Mouse (Mus musculus) layer of hippocampus, adult 9-10 months (tissue): ENCODE results near the gene Zcchc2.

Experiments used
- DNase-seq: peaks from one replicate; pipeline ENCODE4 v3.0.0; 2022; ENCODE audit warnings: low spot score

The Zcchc2 gene

GRCm38 (mm10) chr1:105988903-105989639 lies 1.1 kb upstream of the Zcchc2 start:
- DNase-seq = no peak

GRCm38 (mm10) chr1:105989640-105989984 lies 594 bp upstream of the Zcchc2 start:
- no peak for DNase-seq

GRCm38 (mm10) chr1:105990911-105991761 lies 930 bp downstream of the Zcchc2 start:
- DNase-seq = no peak

GRCm38 (mm10) chr1:105991931-105992837 lies 2.0 kb downstream of the Zcchc2 start:
- no peak for DNase-seq

- no peak for DNase-seq
These were observed 3.0 kb downstream of the Zcchc2 start for GRCm38 (mm10) chr1:105993196-105993595.

GRCm38 (mm10) chr1:105993601-105994209 lies 3.5 kb downstream of the Zcchc2 start:
- peak; percentile 57 for DNase-seq

GRCm38 (mm10) chr1:105995966-105996365 lies 5.8 kb downstream of the Zcchc2 start:
- no peak for DNase-seq

GRCm38 (mm10) chr1:105997282-105997681 lies 7.1 kb downstream of the Zcchc2 start:
- no peak for DNase-seq

GRCm38 (mm10) chr1:105999802-106000201 lies 9.6 kb downstream of the Zcchc2 start:
- no peak for DNase-seq

GRCm38 (mm10) chr1:106007581-106007980 lies 17.4 kb downstream of the Zcchc2 start:
- no peak for DNase-seq

- DNase-seq = no peak
These were observed 20.9 kb downstream of the Zcchc2 start for GRCm38 (mm10) chr1:106011097-106011496.

GRCm38 (mm10) chr1:106013759-106014158 lies 23.6 kb downstream of the Zcchc2 start:
- DNase-seq = no peak

- no peak for DNase-seq
These were observed 26.1 kb downstream of the Zcchc2 start for GRCm38 (mm10) chr1:106016262-106016661.

GRCm38 (mm10) chr1:106019854-106020253 lies 29.6 kb downstream of the Zcchc2 start:
- no peak for DNase-seq

GRCm38 (mm10) chr1:106022998-106023397 lies 32.8 kb downstream of the Zcchc2 start:
- no peak for DNase-seq

- no peak for DNase-seq
These were observed 34.0 kb downstream of the Zcchc2 start for GRCm38 (mm10) chr1:106024254-106024653.

- DNase-seq = no peak
These were observed 34.6 kb downstream of the Zcchc2 start for GRCm38 (mm10) chr1:106024778-106025177.

- no peak for DNase-seq
These were observed 39.6 kb downstream of the Zcchc2 start for GRCm38 (mm10) chr1:106029769-106030168.

- no peak for DNase-seq
These were observed 40.1 kb downstream of the Zcchc2 start for GRCm38 (mm10) chr1:106030331-106030730.

- DNase-seq = no peak
These were observed 40.7 kb downstream of the Zcchc2 start for GRCm38 (mm10) chr1:106030886-106031285.

- no peak for DNase-seq
These were observed 41.7 kb downstream of the Zcchc2 start for GRCm38 (mm10) chr1:106031908-106032307.

GRCm38 (mm10) chr1:106034776-106035175 lies 44.6 kb downstream of the Zcchc2 start:
- no peak for DNase-seq
